Mouse (Mus musculus) macrophage (primary cell): ENCODE measurements around the gene Ptbp1. TPM values are rescaled to one million over a fixed set of nuclear protein-coding genes. Genes with fewer than 3 reads are reported as not detected.
"Not testable (repeated sequence)": the region's sequence is repeated elsewhere in the genome, so short reads cannot be mapped to it uniquely, and the experiment has no call there.

Experiments
- H3K27ac ChIP-seq: fragments of 350-480 bp; formaldehyde crosslinking; 2 replicates; pipeline ENCODE4 v1.9.0; 2021
- H3K36me3 ChIP-seq: fragments of 350-480 bp; formaldehyde crosslinking; 2 replicates; pipeline ENCODE4 v1.9.0; 2021; ENCODE audit errors: inconsistent target
- H3K4me3 ChIP-seq: fragments of 350-480 bp; formaldehyde crosslinking; 2 replicates; pipeline ENCODE4 v1.9.0; 2021; ENCODE audit errors: inconsistent target
- H3K79me2 ChIP-seq: fragments of 350-480 bp; formaldehyde crosslinking; 2 replicates; pipeline ENCODE4 v1.9.0; 2021; ENCODE audit errors: inconsistent target
- WGBS: methylation state at CpG from one replicate; pipeline ENCODE4 v1.1.7; 2026; ENCODE audit warnings: inconsistent platforms; ENCODE audit not compliant: missing documents; 5-methylcytosine and 5-hydroxymethylcytosine counted together
- polyA plus RNA-seq: library from polyadenylated mRNA; stranded (reverse); fragments of 250-400 nt; gene quantifications from 3 replicates; pipeline ENCODE4 v1.2.4, GENCODE M21; 2018; ENCODE audit warnings: inconsistent platforms

Ptbp1 gene
- polyA plus RNA-seq, 1 experiment from 2014 or later, result 143 TPM

- H3K4me3 ChIP-seq, H3K36me3 ChIP-seq, H3K27ac ChIP-seq, H3K79me2 ChIP-seq: not testable (repeated sequence)
- WGBS, result 42% methylated on average over 17 of the region's 22 CpGs
These were observed 38.4 kb downstream of the Ptbp1 start for GRCm38 (mm10) chr10:79892451-79893118.

- H3K36me3 ChIP-seq, result no peaks in the 10 kb centered on the region
- WGBS, result 98% methylated on average over 14 of the region's 16 CpGs
- H3K4me3 ChIP-seq, result no peak overlapping the region
- H3K79me2 ChIP-seq, result no peaks in the 10 kb centered on the region
- H3K27ac ChIP-seq, result no peak overlapping the region
These were observed 42.1 kb downstream of the Ptbp1 start for GRCm38 (mm10) chr10:79896306-79896705.

GRCm38 (mm10) chr10:79896814-79897213 is 42.6 kb downstream of the Ptbp1 start:
- Histone ChIP-seq H3K79me2 (no peaks in the 10 kb centered on the region), H3K27ac (no peak overlapping the region), H3K4me3 (no peak overlapping the region), H3K36me3 (no peaks in the 10 kb centered on the region)
- 79% methylated on average over 13 of the region's 13 CpGs for WGBS

- no peaks in the 10 kb centered on the region for H3K36me3 ChIP-seq
- H3K27ac ChIP-seq, result no peak overlapping the region
- WGBS, result 76% methylated on average over 20 of the region's 20 CpGs
- H3K79me2 ChIP-seq, result no peaks in the 10 kb centered on the region
- no peak overlapping the region for H3K4me3 ChIP-seq
These were observed 43.4 kb downstream of the Ptbp1 start for GRCm38 (mm10) chr10:79897316-79898245.

- Histone ChIP-seq H3K36me3 (0 out of 2 replicates have a peak, but pooled peaks cover 10% of the 10 kb centered on the region), H3K79me2 (no peaks in the 10 kb centered on the region), H3K27ac (no peak overlapping the region), H3K4me3 (no peak overlapping the region)
- 69% methylated on average over 2 of the region's 2 CpGs for WGBS
These were observed 46.8 kb downstream of the Ptbp1 start for GRCm38 (mm10) chr10:79900951-79901410.

GRCm38 (mm10) chr10:79906712-79907111 is 52.5 kb downstream of the Ptbp1 start:
- H3K79me2 ChIP-seq, result peaks cover 3% of the 10 kb centered on the region; the same call in 1 of the 2 replicates
- no peak overlapping the region for H3K4me3 ChIP-seq
- H3K36me3 ChIP-seq, result peaks cover 14% of the 10 kb centered on the region; the same call in 1 of the 2 replicates
- 96% methylated on average over 9 of the region's 9 CpGs for WGBS
- no peak overlapping the region for H3K27ac ChIP-seq

GRCm38 (mm10) chr10:79907415-79907814 is 53.2 kb downstream of the Ptbp1 start:
- no peak overlapping the region for H3K4me3 ChIP-seq
- 97% methylated on average over 10 of the region's 10 CpGs for WGBS
- H3K79me2 ChIP-seq, result peaks cover 3% of the 10 kb centered on the region; the same call in 1 of the 2 replicates
- H3K36me3 ChIP-seq, result peaks cover 20% of the 10 kb centered on the region; the same call in 1 of the 2 replicates
- H3K27ac ChIP-seq, result no peak overlapping the region

- H3K36me3 ChIP-seq, result peaks cover 20% of the 10 kb centered on the region; the same call in 1 of the 2 replicates
These were observed 54.2 kb downstream of the Ptbp1 start, which contains the start of gene Med16 for GRCm38 (mm10) chr10:79908167-79909091. Gene Med16 (minus strand): TSS chr10:79908923.

GRCm38 (mm10) chr10:79909092-79909922 is 55.1 kb downstream of the Ptbp1 start:
- Histone ChIP-seq H3K27ac (peak overlapping the region; percentile 71), H3K79me2 (peaks cover 3% of the 10 kb centered on the region; the same call in 1 of the 2 replicates), H3K4me3 (peak overlapping the region; percentile 45; the same call in 1 of the 2 replicates), H3K36me3 (peaks cover 20% of the 10 kb centered on the region; the same call in 1 of the 2 replicates)
- WGBS, result 27% methylated on average over 14 of the region's 14 CpGs

More at GRCm38 (mm10) chr10:79908167-79909091, 54.2 kb downstream of the Ptbp1 start, which contains the start of gene Med16:
- WGBS, result 1% methylated on average over 49 of the region's 52 CpGs
- H3K27ac ChIP-seq, result peak within 1 kb of the TSS; percentile 71
- H3K79me2 ChIP-seq, result peaks cover 3% of the 10 kb centered on the region; the same call in 1 of the 2 replicates
- H3K4me3 ChIP-seq, result peak within 1 kb of the TSS; percentile 45

- Histone ChIP-seq H3K27ac (no peak within 1 kb of the TSS), H3K36me3 (peaks cover 11% of the 10 kb centered on the region; the same call in 1 of the 2 replicates)
These were observed 56.3 kb downstream of the Ptbp1 start, which contains the start of gene Gm26602 for GRCm38 (mm10) chr10:79910556-79910955. Gene Gm26602 (plus strand): TSS chr10:79910856.

GRCm38 (mm10) chr10:79912412-79912811 is 58.2 kb downstream of the Ptbp1 start:
- 95% methylated on average over 20 of the region's 20 CpGs for WGBS
- Histone ChIP-seq H3K27ac (no peak overlapping the region), H3K79me2 (peaks cover 21% of the 10 kb centered on the region; the same call in 1 of the 2 replicates), H3K36me3 (peaks cover 10% of the 10 kb centered on the region; the same call in 1 of the 2 replicates), H3K4me3 (no peak overlapping the region)

More at GRCm38 (mm10) chr10:79910556-79910955, 56.3 kb downstream of the Ptbp1 start, which contains the start of gene Gm26602:
- Histone ChIP-seq H3K4me3 (no peak within 1 kb of the TSS), H3K79me2 (peaks cover 10% of the 10 kb centered on the region; the same call in 1 of the 2 replicates)
- 92% methylated on average over 4 of the region's 4 CpGs for WGBS
